Mouse (Mus musculus) telencephalon, adult 2 months (tissue): ENCODE data around the gene Krt84.
"Not testable (repeated sequence)": the region's sequence is repeated elsewhere in the genome, so short reads cannot be mapped to it uniquely, and the experiment has no call there.

ENCODE experiments used
- DNase-seq: peaks from one replicate; pipeline ENCODE4 v3.0.0-alpha.2; 2011; ENCODE audit warnings: low read depth, low spot score

Gene Krt84

DNA sequence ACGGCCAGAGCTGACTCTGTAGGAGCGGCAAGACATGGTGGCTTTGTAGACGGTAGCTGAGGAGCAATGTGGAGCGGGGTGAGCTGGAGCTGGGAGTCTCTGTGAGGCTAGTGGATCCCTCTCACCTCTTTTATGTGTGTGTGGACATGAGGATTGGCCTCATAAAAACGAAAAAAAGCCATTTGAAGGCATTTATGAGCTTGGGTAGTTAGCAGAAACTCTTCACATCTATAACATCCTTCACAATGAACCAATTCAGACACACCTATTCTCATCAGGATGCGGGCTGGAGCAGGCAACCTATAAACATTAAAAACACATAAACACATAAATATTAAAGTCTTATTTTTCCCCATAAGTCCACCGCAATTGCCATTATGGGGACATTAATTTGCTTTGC lies at the start of gene Krt84:
Krt84 (minus strand) TSS at position 101 of the 400 bp plus-strand sequence.
- no peak for DNase-seq

DNA sequence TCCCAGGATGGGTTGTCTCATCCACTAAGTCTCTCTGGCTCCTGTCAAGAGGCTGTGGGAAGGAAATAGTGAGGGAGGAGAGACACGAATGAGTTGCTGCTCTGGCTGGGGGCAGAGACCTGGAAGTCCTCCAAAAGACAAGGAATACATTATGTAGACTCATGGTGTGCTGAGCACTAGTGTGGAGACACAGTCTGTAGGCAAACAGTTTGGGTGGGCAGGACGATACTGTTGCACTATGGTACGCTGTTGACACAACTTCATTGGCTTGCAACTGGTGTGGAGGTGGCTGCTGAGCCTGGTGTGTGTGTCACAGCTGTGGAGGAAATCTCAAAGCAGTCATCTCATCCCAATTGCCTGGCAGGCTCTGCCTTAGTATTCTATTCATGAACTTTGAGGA lies 49.1 kb upstream of the Krt84 start:
- peak; percentile 26 for DNase-seq

DNA sequence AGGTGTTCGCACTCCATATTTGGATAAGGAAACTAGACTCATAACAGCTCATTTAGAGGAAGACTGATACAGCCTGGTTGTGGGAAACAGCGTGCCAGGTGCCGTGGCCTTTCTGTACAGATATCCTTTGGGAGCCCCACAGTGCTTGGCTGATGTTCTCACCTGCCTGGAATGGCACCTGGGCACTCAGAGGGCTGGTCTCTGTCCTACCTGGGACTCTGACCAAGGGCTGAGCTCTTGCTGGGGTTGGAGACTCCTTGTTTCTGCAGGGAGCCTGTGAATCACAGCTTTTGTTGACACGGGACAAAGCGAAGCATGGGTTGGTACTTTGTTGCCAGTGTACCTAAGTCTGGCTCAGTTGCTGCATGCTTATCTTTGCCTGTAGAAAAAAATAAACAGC lies 42.9 kb upstream of the Krt84 start:
- no peak for DNase-seq

DNA sequence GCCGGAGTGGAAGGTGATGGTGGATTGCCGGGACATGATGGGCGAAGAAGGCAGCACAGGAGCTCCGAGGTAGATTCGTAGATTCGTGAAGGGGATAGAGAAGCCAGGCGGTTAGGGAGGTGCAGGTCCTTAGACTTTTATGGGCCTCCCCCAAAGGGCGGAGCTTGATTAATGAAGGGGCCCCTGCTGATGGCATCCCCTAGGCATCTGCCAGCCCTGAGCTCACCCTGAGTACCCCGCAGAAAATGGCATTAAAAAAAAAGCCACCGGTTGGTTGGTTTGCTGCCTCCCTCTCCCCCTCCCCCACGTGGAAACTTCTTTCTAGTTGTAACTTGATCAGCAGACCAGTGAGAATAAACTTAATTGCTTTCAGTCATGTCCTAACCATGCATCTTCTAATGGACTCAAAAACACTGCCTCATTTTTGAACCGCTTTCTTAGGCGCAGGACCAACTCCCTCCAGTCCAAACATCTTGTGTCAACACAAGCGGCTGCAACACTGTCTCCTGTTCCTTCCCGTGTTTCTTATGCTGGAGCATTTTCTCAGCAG lies 41.3 kb upstream of the Krt84 start, which contains the start of gene Krt75:
Krt75 (minus strand) TSS at position 109 of the 550 bp plus-strand sequence.
- DNase-seq: no peak

DNA sequence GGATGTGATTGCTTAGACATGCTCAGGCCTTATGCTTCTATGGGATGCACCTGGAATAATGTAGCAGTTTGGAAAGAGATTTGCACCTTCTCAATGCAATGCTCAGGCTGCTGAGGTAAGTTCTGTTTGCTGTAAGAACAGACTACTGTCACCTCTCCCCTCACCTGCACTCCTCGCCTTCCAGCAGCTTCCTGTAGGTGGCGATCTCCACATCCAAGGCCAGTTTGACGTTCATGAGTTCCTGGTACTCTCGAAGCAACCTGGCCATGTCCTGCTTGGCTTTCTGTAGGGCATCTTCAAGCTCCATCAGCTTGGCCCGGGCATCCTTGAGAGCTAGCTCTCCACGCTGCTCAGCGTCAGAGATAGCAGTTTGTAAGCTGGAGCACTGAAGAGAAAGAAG lies 35.2 kb upstream of the Krt84 start:
- no peak for DNase-seq

DNA sequence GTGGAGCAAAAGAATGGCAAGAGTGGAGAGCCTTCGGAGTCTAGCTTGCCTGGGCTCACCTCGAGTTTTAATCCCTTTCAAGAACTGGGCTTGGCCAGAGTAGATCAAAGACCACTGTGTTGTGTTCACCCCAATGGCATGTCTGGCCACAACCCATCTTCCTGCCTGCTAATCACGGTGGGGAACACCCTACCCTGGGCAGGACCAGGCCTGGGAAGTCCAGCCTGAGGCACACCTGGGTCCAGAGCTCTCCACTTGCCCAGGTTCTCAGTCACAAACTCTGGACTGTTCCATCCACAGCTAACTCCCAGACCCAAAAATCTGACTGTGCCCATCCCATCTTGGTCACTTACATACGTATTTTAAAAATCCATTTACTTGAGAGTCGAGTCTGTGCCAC lies 30.2 kb upstream of the Krt84 start, which contains the start of gene Krt90:
Krt90 (minus strand) TSS at position 101 of the 400 bp plus-strand sequence.
- no peak for DNase-seq

DNA sequence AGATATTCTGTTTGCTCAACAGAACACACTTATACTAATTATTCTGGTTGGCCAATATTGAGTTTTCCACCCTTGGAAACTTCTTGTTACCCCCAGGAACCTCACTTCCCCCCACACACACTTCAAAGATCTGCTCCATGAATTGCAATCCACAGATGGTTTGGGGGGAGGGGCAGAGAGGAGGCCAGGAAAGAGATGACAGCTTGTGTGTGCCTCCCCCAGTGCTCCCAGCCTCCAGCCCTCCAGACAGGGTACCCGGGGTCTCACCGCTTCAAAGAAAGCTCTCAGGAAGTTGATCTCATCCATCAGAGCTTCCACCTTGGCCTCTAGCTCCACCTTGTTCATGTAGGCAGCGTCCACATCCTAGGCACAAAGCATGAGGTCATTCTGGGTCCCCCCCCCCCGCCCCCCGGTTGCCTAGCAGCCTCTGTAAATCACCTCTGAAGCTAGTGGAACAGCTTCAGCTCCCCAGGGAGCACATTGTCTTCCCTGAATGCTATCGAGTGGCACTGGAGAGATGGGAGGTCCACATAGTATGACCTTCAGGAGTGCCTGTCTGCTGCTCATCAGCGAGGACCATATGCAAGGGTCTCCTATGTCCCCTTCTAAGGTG lies 25.5 kb upstream of the Krt84 start:
- no peak for DNase-seq

DNA sequence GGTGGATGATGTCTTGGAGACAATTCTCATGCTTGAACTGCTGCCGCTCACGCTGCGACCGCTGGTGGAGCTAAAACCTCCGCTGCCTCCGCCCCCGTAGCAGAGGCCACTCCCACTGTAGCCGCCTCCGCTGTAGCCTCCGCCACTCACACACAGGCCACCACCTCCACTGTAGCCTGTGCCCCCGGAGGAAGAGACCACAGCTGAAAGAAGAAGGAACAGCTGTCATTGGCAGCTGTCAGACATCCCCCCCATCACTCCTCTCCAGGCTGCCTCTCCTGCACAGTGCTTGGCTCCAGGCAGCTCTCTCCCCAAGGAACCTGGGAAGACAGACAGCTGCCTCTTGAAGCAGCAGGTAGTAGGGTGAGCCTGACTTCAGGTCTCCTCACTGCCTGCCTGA lies 20.5 kb upstream of the Krt84 start:
- DNase-seq: no peak

DNA sequence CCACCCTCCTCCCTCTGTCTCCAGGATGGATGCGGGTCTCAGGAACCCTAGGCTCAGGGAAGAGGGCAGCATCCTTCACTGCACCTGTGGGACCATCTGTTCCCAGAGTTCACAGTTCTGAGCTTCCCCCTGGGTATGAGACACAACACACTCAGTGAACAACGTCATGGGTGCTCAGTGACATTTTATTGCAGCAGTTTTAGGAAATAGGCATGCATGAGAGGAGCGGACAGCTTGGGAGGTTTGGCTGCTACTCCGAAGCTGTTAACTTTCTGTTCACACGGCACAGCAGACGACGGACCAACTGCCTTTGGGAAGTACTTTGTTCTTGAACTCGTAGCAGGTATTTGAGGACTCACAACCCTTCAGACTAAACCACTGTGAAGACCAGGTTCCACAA lies 19.6 kb upstream of the Krt84 start:
- peak; percentile 44 for DNase-seq

DNA sequence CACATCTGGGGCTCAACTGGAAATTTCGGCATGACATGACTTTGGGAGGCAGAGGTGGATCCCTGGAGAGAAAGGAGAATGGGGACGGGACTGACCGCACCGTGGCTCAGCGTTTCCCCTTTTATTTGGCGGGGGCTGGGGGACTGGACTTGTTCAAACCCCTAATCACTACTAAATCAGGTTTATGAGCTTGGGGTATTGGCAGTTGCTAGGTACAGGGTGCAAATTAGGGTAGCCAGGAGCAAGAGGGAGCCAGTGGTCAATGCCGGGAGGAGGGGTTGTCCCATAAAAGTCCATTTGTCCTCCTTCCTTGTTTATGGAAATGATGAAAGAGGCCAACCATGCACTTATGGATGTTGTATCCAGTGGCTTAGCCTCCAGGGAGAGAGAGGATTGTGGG lies 17.9 kb upstream of the Krt84 start, which contains the start of gene Krt82:
Krt82 (minus strand) TSS at position 101 of the 400 bp plus-strand sequence.
- DNase-seq: no peak

DNA sequence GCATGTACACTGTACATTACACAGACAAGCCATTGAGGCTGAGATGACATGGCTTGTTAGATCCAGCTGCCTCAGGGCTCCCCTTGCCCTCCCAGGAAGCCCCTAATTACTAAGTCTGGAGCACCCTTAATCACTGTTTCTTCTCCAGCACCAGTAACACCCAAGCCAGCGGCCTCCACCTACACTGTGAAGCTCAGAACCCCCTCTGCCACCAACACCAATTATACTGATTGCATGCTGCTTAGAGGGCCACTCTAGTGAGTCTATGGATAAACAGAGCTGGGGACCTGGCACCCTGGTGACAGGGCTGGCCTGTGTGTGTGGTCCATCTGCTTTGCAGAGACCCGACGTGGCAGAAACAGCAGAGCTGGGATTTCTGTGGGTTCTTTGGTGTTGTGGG lies 11.9 kb upstream of the Krt84 start:
- DNase-seq: no peak

DNA sequence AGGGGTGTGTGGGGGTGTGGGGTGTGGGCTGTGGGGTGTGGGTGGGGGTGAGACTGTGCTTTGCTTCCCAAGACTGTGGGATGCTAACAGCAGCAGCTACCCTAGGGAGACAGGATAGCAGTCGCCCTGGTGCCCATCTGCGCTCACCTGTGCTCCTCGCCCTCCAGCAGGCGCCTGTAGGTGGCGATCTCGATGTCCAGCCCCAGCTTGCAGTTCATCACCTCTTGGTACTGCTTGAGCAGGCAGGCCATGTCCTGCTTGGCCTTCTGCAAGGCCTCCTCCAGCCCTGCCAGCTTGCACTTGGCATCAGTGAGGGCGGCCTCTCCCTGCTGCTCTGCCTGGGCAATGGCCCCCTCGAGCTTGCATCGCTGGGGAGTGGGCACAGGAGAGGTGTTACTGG lies 9.9 kb upstream of the Krt84 start:
- DNase-seq: no peak

DNA sequence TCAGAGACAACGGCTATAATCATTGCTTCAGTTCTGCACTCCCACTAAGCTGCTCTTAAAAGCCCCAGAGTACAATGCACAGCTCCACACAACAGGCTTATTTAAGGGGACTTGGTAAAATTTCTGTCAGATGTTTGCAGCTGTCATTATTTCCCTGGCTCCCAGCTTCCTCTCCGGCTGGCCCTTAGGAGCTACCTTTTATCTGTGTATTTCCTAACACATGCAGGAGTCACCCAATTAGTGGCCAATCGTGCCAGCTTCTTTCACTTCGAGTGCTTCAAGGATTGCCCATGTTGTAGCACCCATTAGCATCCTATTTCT lies 5.9 kb upstream of the Krt84 start:
- DNase-seq: no peak

DNA sequence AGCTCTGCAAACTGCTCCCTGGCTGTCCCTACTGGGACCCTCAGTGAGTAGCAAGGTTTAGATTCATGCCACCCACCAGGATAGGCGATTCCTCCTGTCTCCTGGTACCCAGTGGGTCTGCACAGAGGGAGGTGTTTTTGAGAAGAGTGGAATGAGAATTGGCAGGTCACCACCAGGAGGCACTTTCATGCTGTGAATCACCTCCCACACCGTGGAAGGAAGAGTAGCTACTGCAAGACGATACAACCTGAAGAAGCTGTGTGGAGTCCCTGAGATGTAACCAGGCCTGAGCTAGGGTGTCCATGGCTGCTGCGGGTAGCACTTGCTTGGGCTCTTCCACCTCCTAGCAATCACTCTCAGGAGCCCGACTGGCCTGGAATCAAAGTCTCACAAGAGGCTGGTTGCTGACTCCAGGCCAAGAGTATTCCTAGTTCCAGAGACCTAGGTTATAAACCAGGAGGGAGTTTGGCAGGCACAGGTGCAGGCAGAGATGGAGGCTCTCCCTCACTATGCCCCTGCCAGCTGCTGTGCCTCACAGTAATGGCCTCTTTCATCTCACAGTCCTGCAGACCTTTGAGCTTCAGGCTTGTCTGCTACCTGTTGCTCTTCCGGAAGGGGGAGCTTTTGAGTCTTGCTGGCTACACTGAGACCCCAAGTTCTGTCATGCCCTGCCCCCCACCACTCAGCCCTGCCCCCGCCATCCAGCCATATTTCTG lies 5.4 kb upstream of the Krt84 start:
- no peak for DNase-seq

DNA sequence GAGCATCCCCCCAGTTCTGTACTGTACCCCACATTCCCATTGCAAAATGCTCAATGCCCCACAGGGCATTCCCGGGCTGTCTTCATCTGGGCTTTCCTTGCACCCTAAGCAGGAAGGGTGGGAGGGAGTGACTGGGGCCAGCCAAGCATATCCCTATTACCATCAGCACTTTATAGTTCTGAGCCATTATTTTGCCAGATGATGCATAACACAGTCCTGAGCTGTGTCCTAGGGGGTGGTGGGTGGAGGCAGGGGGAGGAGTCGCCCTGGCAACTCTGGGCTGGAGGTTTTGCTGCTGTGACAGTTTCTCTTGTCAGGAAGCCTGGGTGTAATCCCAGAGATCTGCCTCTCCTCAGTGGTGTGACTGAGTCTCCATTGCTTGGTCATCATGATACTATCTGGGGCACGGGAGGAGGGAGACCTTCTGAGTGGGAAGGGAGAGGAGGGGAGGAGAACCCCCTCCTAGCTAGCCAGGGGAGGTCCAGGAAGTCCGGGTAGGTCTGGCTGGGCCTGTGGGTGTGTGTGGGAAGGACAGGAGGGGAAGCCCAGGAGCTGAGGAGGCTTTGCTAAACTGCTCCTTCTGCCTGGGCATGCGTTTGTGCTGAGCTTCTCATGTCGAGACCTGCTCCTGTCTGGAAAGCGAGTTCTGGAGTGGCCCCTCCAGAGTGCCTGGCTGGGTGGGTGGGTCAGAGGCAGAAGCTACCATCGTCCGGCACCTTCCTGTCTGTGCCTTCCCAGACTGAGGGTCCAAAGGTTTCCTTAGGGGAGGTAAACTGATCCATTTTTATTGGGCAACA lies 3.6 kb upstream of the Krt84 start:
- DNase-seq: no peak

DNA sequence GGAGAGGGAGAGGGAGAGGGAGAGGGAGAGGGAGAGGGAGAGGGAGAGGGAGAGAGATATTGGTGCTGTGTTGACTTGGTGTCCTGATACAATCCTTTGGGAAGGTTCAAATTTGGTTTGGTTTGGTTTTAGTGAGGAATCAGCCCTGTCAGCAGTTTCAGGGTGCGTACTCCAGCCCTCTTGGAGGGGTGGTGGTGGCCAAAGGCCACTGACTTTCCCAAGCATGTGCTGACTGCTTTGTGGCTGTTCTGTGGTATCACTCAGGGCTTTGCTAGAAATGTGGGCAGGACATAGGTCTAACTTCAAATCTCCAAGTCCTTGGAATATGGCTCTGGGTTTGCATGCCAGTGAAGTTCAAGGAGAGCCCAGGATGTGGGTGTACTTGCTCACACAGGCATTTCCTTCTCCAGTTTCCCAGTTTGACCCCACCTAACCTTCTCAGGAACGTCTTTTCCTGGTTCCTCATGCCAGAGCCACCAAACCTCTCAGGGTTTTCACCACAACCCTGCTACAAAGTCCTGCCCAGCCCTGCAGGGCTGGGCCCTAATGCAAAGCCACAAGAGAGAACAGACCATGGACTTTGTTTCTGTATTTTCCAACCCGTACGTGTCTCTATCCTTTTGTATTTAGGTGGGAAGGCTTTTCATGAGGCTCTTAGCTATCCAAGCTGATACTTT lies 9.9 kb downstream of the Krt84 start:
- no peak for DNase-seq

DNA sequence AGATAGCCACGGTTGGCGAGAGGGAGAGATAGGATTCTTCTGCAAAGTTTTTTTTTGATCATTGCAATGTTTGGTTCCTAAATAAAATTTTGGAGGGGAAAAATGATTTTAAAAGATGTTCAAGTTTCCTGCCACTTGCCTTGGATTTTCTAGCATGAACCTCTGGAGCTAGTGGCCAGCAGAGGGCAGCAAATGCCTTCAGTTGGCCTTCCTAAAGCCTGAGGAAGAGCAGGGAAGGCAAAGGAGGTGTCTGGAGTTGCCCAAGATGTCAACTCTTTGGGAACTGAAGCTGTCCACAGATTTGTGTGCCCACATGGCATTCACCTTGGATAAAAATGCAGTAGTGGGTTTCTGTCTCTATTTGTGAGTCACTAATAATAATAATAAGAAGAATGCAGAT lies 12.8 kb downstream of the Krt84 start:
- DNase-seq: peak; percentile 58

DNA sequence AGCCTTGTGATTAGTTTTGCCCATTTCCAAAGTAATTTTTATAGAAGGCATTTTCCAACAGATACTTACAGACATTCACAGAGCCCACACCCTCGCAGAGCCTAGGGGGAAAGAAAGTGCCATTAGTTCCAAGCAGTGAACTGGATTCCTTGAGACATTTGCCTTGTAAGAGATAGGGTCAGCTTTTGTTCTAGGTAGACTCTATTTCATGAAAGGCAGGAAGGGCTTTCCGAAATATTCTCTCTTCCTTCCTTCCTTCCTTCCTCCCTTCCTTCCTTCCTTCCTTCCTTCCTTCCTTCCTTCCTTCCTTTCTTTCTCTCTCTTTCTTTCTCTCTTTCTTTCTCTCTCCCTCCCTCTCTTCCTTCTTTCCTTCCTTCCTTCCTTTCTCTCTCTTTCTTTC lies 15.5 kb downstream of the Krt84 start, which contains the start of gene Gm49425:
Gm49425 (minus strand) TSS at position 101 of the 400 bp plus-strand sequence.
- not testable (repeated sequence) for DNase-seq

DNA sequence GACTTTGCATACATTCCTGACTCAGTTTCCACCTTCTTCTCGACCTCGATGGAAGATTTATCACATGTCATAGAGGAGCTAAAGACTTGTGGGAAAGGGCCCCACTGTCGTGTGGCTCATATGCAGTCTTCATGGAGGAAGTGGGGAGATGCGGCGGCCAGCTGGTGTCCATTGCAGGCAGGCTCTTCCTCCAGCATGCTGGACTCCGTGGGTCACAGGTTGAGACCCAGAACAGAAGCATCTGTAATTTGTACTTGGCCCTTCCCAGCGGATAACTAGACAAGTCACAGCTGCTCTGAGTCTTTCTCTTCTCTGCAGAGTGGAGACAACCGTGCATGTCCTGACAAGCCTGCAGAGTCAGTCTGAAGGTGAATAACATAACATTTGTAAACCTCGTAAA lies 24.4 kb downstream of the Krt84 start:
- DNase-seq: no peak

DNA sequence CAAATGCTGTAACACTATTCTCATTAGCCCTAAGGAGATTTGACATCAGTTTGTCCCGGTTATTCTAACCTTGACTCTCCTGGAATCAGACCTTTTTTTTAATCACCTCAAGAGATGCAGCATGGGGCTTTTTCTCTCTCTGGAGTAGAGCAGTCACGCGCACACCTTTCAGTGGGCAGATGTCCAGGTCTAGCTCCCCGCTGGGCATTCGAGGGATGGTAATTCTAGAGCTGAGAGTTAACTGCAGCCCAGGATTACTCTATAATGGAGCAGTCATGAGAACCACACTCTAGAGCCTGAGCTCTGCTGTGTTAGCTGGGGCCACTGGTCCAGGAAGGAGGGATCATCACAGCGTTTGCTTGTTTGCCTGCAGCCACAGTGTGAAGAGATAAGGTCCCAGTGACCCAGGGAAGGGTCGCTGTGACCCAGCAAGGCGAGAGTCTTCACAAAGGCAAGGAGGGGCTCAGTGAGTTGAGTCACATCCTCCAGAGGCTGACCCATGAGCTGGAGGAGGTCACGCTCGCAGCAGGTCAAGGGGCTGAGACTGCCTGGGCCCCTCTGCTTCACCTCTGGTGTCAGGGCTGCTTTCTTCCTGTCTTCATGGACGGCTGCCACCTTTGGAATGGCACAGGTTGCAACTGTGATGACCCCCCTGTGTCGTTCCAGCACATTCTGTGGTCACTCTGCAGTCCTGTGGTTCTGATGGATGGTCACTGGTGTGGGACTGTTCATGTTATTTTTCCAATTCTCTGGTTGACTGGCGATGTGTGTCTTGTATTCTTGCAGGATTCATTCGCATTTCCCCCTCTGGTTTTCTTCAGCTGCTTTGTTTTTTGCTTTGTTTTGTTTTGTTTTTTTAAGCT lies 25.5 kb downstream of the Krt84 start:
- DNase-seq: no peak

DNA sequence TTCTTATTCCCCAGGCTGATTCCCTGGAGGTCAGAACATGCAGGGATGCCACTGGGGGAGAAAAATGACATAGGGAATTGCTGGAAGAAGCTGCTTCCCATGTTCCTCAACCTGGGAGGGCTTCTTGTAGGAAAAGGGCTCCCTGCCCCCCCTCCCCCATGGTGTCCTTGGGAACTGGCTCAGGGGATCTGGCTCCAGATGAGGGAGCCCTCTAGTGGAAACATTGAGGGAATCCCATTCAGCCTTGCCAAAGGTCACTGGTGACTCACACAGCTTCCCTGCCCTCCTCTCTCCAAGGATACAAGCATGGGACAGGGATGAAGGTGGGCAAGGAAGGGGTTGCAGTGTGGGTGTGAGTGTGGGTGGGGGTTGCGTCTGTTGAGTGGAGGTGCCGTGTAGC lies 35.4 kb downstream of the Krt84 start:
- no peak for DNase-seq
